Comparison of ENCODE assay signal across 9 mouse cellular contexts in the genomic region with DNA sequence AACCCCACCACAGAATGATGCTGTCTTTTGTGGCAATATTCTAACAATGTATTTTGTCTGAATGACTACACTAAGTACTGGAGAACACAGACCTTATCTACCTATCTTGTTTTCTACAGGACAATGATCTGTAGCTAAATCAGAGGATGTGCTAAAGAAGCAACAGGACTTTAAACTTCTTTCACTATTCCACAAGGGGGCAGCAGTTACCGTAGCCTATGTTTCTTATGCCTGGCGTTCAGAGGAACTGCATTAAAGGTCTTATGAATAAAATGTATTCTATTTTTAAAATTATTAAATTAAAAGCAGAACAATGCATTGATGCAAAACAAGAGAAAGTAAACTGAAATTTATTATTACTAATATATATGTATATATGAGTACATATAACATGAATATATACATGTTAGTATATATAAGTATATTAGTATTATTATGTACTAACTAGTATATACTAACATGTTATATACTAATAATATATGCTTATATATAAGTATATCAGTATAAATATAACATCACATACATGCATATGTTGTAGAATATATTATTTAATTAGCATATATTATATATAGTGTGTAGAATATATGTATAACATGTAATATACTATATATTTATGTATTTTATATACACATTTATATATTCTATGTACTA. TPM values are rescaled to one million over a fixed set of nuclear protein-coding genes. Genes with fewer than 3 reads are reported as not detected.
DNase-seq lines count a peak whose midpoint lies in the region; ATAC-seq and TF ChIP-seq lines count a peak whose summit lies in the region.
"Had no signal": no experiment of that assay in that cellular context is flagged by ENCODE, and none has a peak within 500 bp of the region (broad histone marks: within the 10 kb centered on the region; RNA-seq: fewer than 3 reads in every experiment).

No protein-coding gene starts in this region.

- peak; percentile 87 for TF ChIP-seq CTCF in hindbrain, postnatal 0 days (IDR thresholded peaks at IDR 0.05; ENCODE audit: low read depth)
- peak; percentile 18; the same call in 1 of the 2 replicates for TF ChIP-seq CTCF in spleen, adult 2 months (IDR thresholded peaks at IDR 0.05; ENCODE audit: extremely low read depth, insufficient read depth, insufficient read length, insufficient replicate concordance)

- no peak overlapping the region for H3K4me3 ChIP-seq in hindbrain, postnatal 0 days (ENCODE audit: low read length)
- no peak overlapping the region for H3K4me3 ChIP-seq in spleen, adult 2 months (ENCODE audit: extremely low read depth, insufficient read depth, insufficient read length)
- H3K4me3 ChIP-seq: stomach, embryonic 15.5 days had no signal

- no peaks in the 10 kb centered on the region for H3K36me3 ChIP-seq in hindbrain, postnatal 0 days (ENCODE audit: insufficient read depth, low read length)
- H3K36me3 ChIP-seq in spleen, adult 2 months (ENCODE audit: control insufficient read depth, insufficient read depth, low read length) = no peaks in the 10 kb centered on the region
- H3K36me3 ChIP-seq: stomach, embryonic 15.5 days had no signal

- H3K27ac ChIP-seq in hindbrain, postnatal 0 days = no peak overlapping the region
- H3K27ac ChIP-seq in spleen, adult 2 months (ENCODE audit: insufficient read depth, low read length) = no peak overlapping the region
- H3K27ac ChIP-seq: stomach, embryonic 15.5 days had no signal

- WGBS in hindbrain, postnatal 0 days = 10% methylated on average over 2 of the region's 2 CpGs
- 5% methylated on average over 2 of the region's 2 CpGs for WGBS in spleen, adult 2 months

- H3K4me2 ChIP-seq in hindbrain, postnatal 0 days (ENCODE audit: low read depth, low read length) = no peak overlapping the region
- H3K4me2 ChIP-seq: stomach, embryonic 15.5 days had no signal

- peak; percentile 81 for ATAC-seq in frontal cortex, adult (ENCODE audit: low TSS enrichment)
- ATAC-seq in hindbrain, postnatal 0 days = 0 out of 2 replicates have a peak, but pooled peaks have one; percentile 63

- DNase-seq in frontal cortex, postnatal 14 days (ENCODE audit: low spot score in 2 of 2) = no peak
- DNase-seq in urinary bladder, postnatal 14 days (ENCODE audit: low spot score) = peak; percentile 33
- DNase-seq in urinary bladder, adult 18-20 months (ENCODE audit: low spot score in 2 of 2) = no peak
- peak; percentile 87 for DNase-seq in embryo, embryonic 10.5 days (ENCODE audit: low spot score)
- peak; percentile 89 for DNase-seq in hindbrain, postnatal 0 days (ENCODE audit: low spot score)
- peak; percentile 52 for DNase-seq in lung, postnatal 14 days
- DNase-seq in spleen, adult 2 months (ENCODE audit: low read depth in 1 of 2, low spot score in 2 of 2) = peak; percentile 29 to 51

- no peaks in the 10 kb centered on the region for H3K27me3 ChIP-seq in hindbrain, postnatal 0 days (ENCODE audit: insufficient read depth, low read length)
- no peaks in the 10 kb centered on the region; the same call in 1 of the 2 replicates for H3K27me3 ChIP-seq in spleen, adult 2 months (ENCODE audit: control insufficient read depth, insufficient read depth, low read length)
- H3K27me3 ChIP-seq: stomach, embryonic 15.5 days had no signal

- H3K9me3 ChIP-seq in hindbrain, postnatal 0 days (ENCODE audit: low read length) = no peaks in the 10 kb centered on the region
- H3K9me3 ChIP-seq: stomach, embryonic 15.5 days had no signal

- TF ChIP-seq POLR2A in spleen, adult 2 months (IDR thresholded peaks at IDR 0.05; ENCODE audit: low read depth, low read length) = no peak

- H3K9ac ChIP-seq in hindbrain, postnatal 0 days (replicated peaks; ENCODE audit: low read length) = no peak overlapping the region
- H3K9ac ChIP-seq: stomach, embryonic 15.5 days had no signal

- no peaks in the 10 kb centered on the region for H3K4me1 ChIP-seq in hindbrain, postnatal 0 days (ENCODE audit: insufficient read depth, low read length)
- H3K4me1 ChIP-seq in spleen, adult 2 months (ENCODE audit: control insufficient read depth, insufficient read depth, insufficient read length) = no peaks in the 10 kb centered on the region
- H3K4me1 ChIP-seq: stomach, embryonic 15.5 days had no signal

RNA-seq across cellular contexts. Expression of a gene that starts 35.0 kb away (rescaled TPM):
- not detected in 2 replicates for total RNA-seq in hindbrain, postnatal 0 days (2014; rRNA removed)
- not detected in 2 replicates for polyA plus RNA-seq in hindbrain, postnatal 0 days (2015; fragmentation: Nextera tagmentation; extraction: Ambion mirVana)
- polyA plus RNA-seq in spleen, adult 2 months (2012; rRNA removed) = 0.07 TPM in 1 of 2 replicates, not detected in the other

RNA-seq across cellular contexts. Expression of a gene that starts 59.5 kb away (rescaled TPM):
- total RNA-seq in hindbrain, postnatal 0 days (2014; rRNA removed) = 31.6 and 31.7 TPM in 2 replicates
- polyA plus RNA-seq in hindbrain, postnatal 0 days (2015; fragmentation: Nextera tagmentation; extraction: Ambion mirVana) = 16.7 and 20.3 TPM in 2 replicates
- 1.4 and 1.6 TPM in 2 replicates for polyA plus RNA-seq in spleen, adult 2 months (2012; rRNA removed)

Comparison
In these comparisons a context has a peak if more than half of its experiments do, and no peak if none do; other contexts are left out.
1. DNase-seq: peak in urinary bladder, postnatal 14 days (single experiment), embryo, embryonic 10.5 days (single experiment), hindbrain, postnatal 0 days (single experiment), lung, postnatal 14 days (single experiment) and spleen, adult 2 months (2 of 2); none in frontal cortex, postnatal 14 days (0 of 2) and urinary bladder, adult 18-20 months (0 of 2).